Mouse (Mus musculus) olfactory bulb, adult 2 months (tissue): ENCODE measurements around the gene Gm10644.

Source experiments
- CTCF ChIP-seq: fragments of 200-500 bp; IDR thresholded peaks from 2 replicates; pipeline ENCODE4 v1.5.1; 2012; ENCODE audit warnings: low read depth, mild to moderate bottlenecking, low read length, moderate library complexity; ENCODE audit not compliant: insufficient read depth
- POLR2A ChIP-seq: fragments of 200-500 bp; IDR thresholded peaks from 2 replicates; pipeline ENCODE4 v1.6.1; 2012; ENCODE audit warnings: mild to moderate bottlenecking, low read depth, low read length, moderate library complexity; ENCODE audit not compliant: insufficient read depth

DNA sequence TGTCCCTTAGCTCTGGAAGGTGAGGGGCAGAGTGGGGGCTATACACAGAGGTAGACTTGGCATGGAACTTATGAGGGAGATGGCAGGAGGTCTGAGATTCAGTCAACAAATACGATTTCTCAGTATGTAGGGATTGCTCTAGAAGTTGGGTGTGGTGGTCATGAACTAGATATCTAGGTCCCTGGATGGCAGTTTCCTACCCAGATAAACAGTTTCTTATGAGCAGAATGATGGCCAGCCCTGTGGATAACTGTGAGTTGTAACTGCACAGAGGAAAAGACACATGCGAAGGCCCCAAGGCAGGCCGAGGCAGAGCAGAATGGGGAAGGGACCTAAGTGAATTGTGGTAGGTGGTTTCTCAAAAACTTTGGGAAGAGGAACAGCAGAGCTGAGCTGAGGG is 40.8 kb downstream of the Gm10644 start:
- no peak for TF ChIP-seq CTCF
- no peak for TF ChIP-seq POLR2A
